Mouse (Mus musculus): ENCODE measurements around the gene Olfml2a. TPM values are rescaled to one million over a fixed set of nuclear protein-coding genes. Genes with fewer than 3 reads are reported as not detected.
A peak's percentile ranks its signal among the peaks of the same experiment; 100 is the strongest.

Gene Olfml2a
- polyA plus RNA-seq, 1 experiment from 2014 or later = 3.5 TPM

GRCm38 (mm10) chr2:38921374-38921773, 10.4 kb upstream of the Olfml2a start:
- H3K4me3 ChIP-seq (ENCODE audit: low read depth, low read length) = no peak overlapping the region
- H3K9ac ChIP-seq (replicated peaks; ENCODE audit: low read depth, low read length) = no peak overlapping the region
- H3K27me3 ChIP-seq (ENCODE audit: control insufficient read depth, insufficient read depth, low read length) = no peaks in the 10 kb centered on the region
- no peaks in the 10 kb centered on the region for H3K4me1 ChIP-seq (ENCODE audit: control insufficient read depth, insufficient read depth, low read length)
- no peak overlapping the region for H3K27ac ChIP-seq (ENCODE audit: low read length)
- H3K4me2 ChIP-seq (replicated peaks; ENCODE audit: low read depth, low read length) = no peak overlapping the region
- WGBS = 24% methylated on average over 1 of the region's 1 CpGs
- H3K9me3 ChIP-seq (ENCODE audit: control insufficient read depth, low read depth, low read length) = no peaks in the 10 kb centered on the region
- ATAC-seq (ENCODE audit: insufficient number of reproducible peaks, insufficient read depth, low FRiP score, low read depth) = no peak
- no peaks in the 10 kb centered on the region for H3K36me3 ChIP-seq (ENCODE audit: control insufficient read depth, insufficient read depth, low read length)

GRCm38 (mm10) chr2:38923471-38923870, 8.3 kb upstream of the Olfml2a start:
- Histone ChIP-seq H3K27ac (ENCODE audit: low read length) (no peak overlapping the region), H3K9me3 (ENCODE audit: control insufficient read depth, low read depth, low read length) (no peaks in the 10 kb centered on the region), H3K9ac (replicated peaks; ENCODE audit: low read depth, low read length) (no peak overlapping the region), H3K4me1 (ENCODE audit: control insufficient read depth, insufficient read depth, low read length) (no peaks in the 10 kb centered on the region), H3K4me2 (replicated peaks; ENCODE audit: low read depth, low read length) (no peak overlapping the region), H3K4me3 (ENCODE audit: low read depth, low read length) (no peak overlapping the region), H3K36me3 (ENCODE audit: control insufficient read depth, insufficient read depth, low read length) (no peaks in the 10 kb centered on the region), H3K27me3 (ENCODE audit: control insufficient read depth, insufficient read depth, low read length) (no peaks in the 10 kb centered on the region)
- WGBS = 49% methylated on average over 3 of the region's 3 CpGs
- ATAC-seq (ENCODE audit: insufficient number of reproducible peaks, insufficient read depth, low FRiP score, low read depth) = no peak

GRCm38 (mm10) chr2:38923911-38924310, 7.9 kb upstream of the Olfml2a start:
- Histone ChIP-seq H3K27ac (ENCODE audit: low read length) (no peak overlapping the region), H3K4me1 (ENCODE audit: control insufficient read depth, insufficient read depth, low read length) (no peaks in the 10 kb centered on the region), H3K36me3 (ENCODE audit: control insufficient read depth, insufficient read depth, low read length) (no peaks in the 10 kb centered on the region), H3K27me3 (ENCODE audit: control insufficient read depth, insufficient read depth, low read length) (no peaks in the 10 kb centered on the region), H3K9me3 (ENCODE audit: control insufficient read depth, low read depth, low read length) (no peaks in the 10 kb centered on the region), H3K4me2 (replicated peaks; ENCODE audit: low read depth, low read length) (peak overlapping the region; percentile 88; the same call in 1 of the 2 replicates), H3K9ac (replicated peaks; ENCODE audit: low read depth, low read length) (no peak overlapping the region), H3K4me3 (ENCODE audit: low read depth, low read length) (no peak overlapping the region)
- no peak for ATAC-seq (ENCODE audit: insufficient number of reproducible peaks, insufficient read depth, low FRiP score, low read depth)
- WGBS = 64% methylated on average over 2 of the region's 2 CpGs

- Histone ChIP-seq H3K9ac (replicated peaks; ENCODE audit: low read depth, low read length) (no peak overlapping the region), H3K27me3 (ENCODE audit: control insufficient read depth, insufficient read depth, low read length) (no peaks in the 10 kb centered on the region), H3K4me1 (ENCODE audit: control insufficient read depth, insufficient read depth, low read length) (no peaks in the 10 kb centered on the region), H3K4me2 (replicated peaks; ENCODE audit: low read depth, low read length) (peak overlapping the region; percentile 88), H3K27ac (ENCODE audit: low read length) (no peak overlapping the region), H3K4me3 (ENCODE audit: low read depth, low read length) (peak overlapping the region; percentile 72), H3K9me3 (ENCODE audit: control insufficient read depth, low read depth, low read length) (no peaks in the 10 kb centered on the region), H3K36me3 (ENCODE audit: control insufficient read depth, insufficient read depth, low read length) (no peaks in the 10 kb centered on the region)
- WGBS = 14% methylated on average over 10 of the region's 10 CpGs
- ATAC-seq (ENCODE audit: insufficient number of reproducible peaks, insufficient read depth, low FRiP score, low read depth) = no peak
Measured at GRCm38 (mm10) chr2:38924571-38924970, 7.2 kb upstream of the Olfml2a start.

- under 1% methylated on average over 50 of the region's 51 CpGs for WGBS
- peak overlapping the region; percentile 72 for H3K4me3 ChIP-seq (ENCODE audit: low read depth, low read length)
- H3K36me3 ChIP-seq (ENCODE audit: control insufficient read depth, insufficient read depth, low read length) = no peaks in the 10 kb centered on the region
- peak overlapping the region; percentile 88 for H3K4me2 ChIP-seq (replicated peaks; ENCODE audit: low read depth, low read length)
- H3K9me3 ChIP-seq (ENCODE audit: control insufficient read depth, low read depth, low read length) = no peaks in the 10 kb centered on the region
- H3K27me3 ChIP-seq (ENCODE audit: control insufficient read depth, insufficient read depth, low read length) = no peaks in the 10 kb centered on the region
- ATAC-seq (ENCODE audit: insufficient number of reproducible peaks, insufficient read depth, low FRiP score, low read depth) = peak; percentile 62
- H3K4me1 ChIP-seq (ENCODE audit: control insufficient read depth, insufficient read depth, low read length) = no peaks in the 10 kb centered on the region
- H3K27ac ChIP-seq (ENCODE audit: low read length) = peak overlapping the region; percentile 64
- peak overlapping the region; percentile 39 for H3K9ac ChIP-seq (replicated peaks; ENCODE audit: low read depth, low read length)
Measured at GRCm38 (mm10) chr2:38925171-38926080, 6.4 kb upstream of the Olfml2a start.

- Histone ChIP-seq H3K4me2 (replicated peaks; ENCODE audit: low read depth, low read length) (peak overlapping the region; percentile 88), H3K27ac (ENCODE audit: low read length) (peak overlapping the region; percentile 64), H3K36me3 (ENCODE audit: control insufficient read depth, insufficient read depth, low read length) (no peaks in the 10 kb centered on the region), H3K4me1 (ENCODE audit: control insufficient read depth, insufficient read depth, low read length) (peaks cover under 1% of the 10 kb centered on the region; the same call in 1 of the 2 replicates), H3K4me3 (ENCODE audit: low read depth, low read length) (peak overlapping the region; percentile 72), H3K9ac (replicated peaks; ENCODE audit: low read depth, low read length) (peak overlapping the region; percentile 39), H3K9me3 (ENCODE audit: control insufficient read depth, low read depth, low read length) (no peaks in the 10 kb centered on the region), H3K27me3 (ENCODE audit: control insufficient read depth, insufficient read depth, low read length) (no peaks in the 10 kb centered on the region)
- ATAC-seq (ENCODE audit: insufficient number of reproducible peaks, insufficient read depth, low FRiP score, low read depth) = peak; percentile 95
- under 1% methylated on average over 40 of the region's 53 CpGs for WGBS
Measured at GRCm38 (mm10) chr2:38926145-38926891, 5.5 kb upstream of the Olfml2a start.

GRCm38 (mm10) chr2:38927115-38927979, 4.4 kb upstream of the Olfml2a start, which contains the start of gene Nr6a1:
TSS of gene Nr6a1 (minus strand) at chr2:38927688.
- no peaks in the 10 kb centered on the region for H3K27me3 ChIP-seq (ENCODE audit: control insufficient read depth, insufficient read depth, low read length)
- 0 out of 2 replicates have a peak, but pooled peaks have one; percentile 35 for ATAC-seq (ENCODE audit: insufficient number of reproducible peaks, insufficient read depth, low FRiP score, low read depth)
- H3K9ac ChIP-seq (replicated peaks; ENCODE audit: low read depth, low read length) = no peak within 1 kb of the TSS
- 5% methylated on average over 18 of the region's 19 CpGs for WGBS
- no peaks in the 10 kb centered on the region for H3K36me3 ChIP-seq (ENCODE audit: control insufficient read depth, insufficient read depth, low read length)
- H3K9me3 ChIP-seq (ENCODE audit: control insufficient read depth, low read depth, low read length) = no peaks in the 10 kb centered on the region
- H3K4me2 ChIP-seq (replicated peaks; ENCODE audit: low read depth, low read length) = peak within 1 kb of the TSS; percentile 72
- H3K4me1 ChIP-seq (ENCODE audit: control insufficient read depth, insufficient read depth, low read length) = peaks cover 7% of the 10 kb centered on the region; the same call in 1 of the 2 replicates
- H3K4me3 ChIP-seq (ENCODE audit: low read depth, low read length) = peak within 1 kb of the TSS; percentile 29
- H3K27ac ChIP-seq (ENCODE audit: low read length) = no peak within 1 kb of the TSS

GRCm38 (mm10) chr2:38930269-38930668, 1.5 kb upstream of the Olfml2a start:
- Histone ChIP-seq H3K9ac (replicated peaks; ENCODE audit: low read depth, low read length) (no peak overlapping the region), H3K4me3 (ENCODE audit: low read depth, low read length) (no peak overlapping the region), H3K4me1 (ENCODE audit: control insufficient read depth, insufficient read depth, low read length) (peaks cover 17% of the 10 kb centered on the region), H3K9me3 (ENCODE audit: control insufficient read depth, low read depth, low read length) (no peaks in the 10 kb centered on the region), H3K4me2 (replicated peaks; ENCODE audit: low read depth, low read length) (no peak overlapping the region), H3K27ac (ENCODE audit: low read length) (no peak overlapping the region), H3K27me3 (ENCODE audit: control insufficient read depth, insufficient read depth, low read length) (no peaks in the 10 kb centered on the region), H3K36me3 (ENCODE audit: control insufficient read depth, insufficient read depth, low read length) (no peaks in the 10 kb centered on the region)
- 54% methylated on average over 2 of the region's 2 CpGs for WGBS
- no peak for ATAC-seq (ENCODE audit: insufficient number of reproducible peaks, insufficient read depth, low FRiP score, low read depth)

Measured in stomach, embryonic 14.5 days (tissue).